Mouse (Mus musculus): ENCODE data around the gene Olfr961. TPM values are rescaled to one million over a fixed set of nuclear protein-coding genes. Genes with fewer than 3 reads are reported as not detected.

Olfr961 gene
- not detected in 2 replicates for polyA plus RNA-seq (2014; fragmentation: Nextera tagmentation; extraction: Ambion mirVana)

- Histone ChIP-seq H3K9me3 (ENCODE audit: control insufficient read depth, low read length) (no peaks in the 10 kb centered on the region), H3K27me3 (ENCODE audit: control insufficient read depth, insufficient read depth, low read length) (no peaks in the 10 kb centered on the region), H3K4me1 (ENCODE audit: control insufficient read depth, insufficient read depth, low read length) (no peaks in the 10 kb centered on the region), H3K36me3 (ENCODE audit: control insufficient read depth, insufficient read depth, low read length) (no peaks in the 10 kb centered on the region), H3K4me2 (no peak within 1 kb of the TSS), H3K27ac (ENCODE audit: low read depth, low read length) (no peak within 1 kb of the TSS), H3K4me3 (ENCODE audit: low read depth, low read length) (no peak within 1 kb of the TSS), H3K9ac (ENCODE audit: low read length) (no peak within 1 kb of the TSS)
- ATAC-seq (ENCODE audit: low FRiP score) (no peak), DNase-seq (ENCODE audit: low spot score, missing footprints) (no peak)
Observed at GRCm38 (mm10) chr9:39644785-39645184, at the start of gene Olfr961. TSS of gene Olfr961 (plus strand) at chr9:39645085.

- H3K27me3 ChIP-seq (ENCODE audit: control insufficient read depth, insufficient read depth, low read length), result no peaks in the 10 kb centered on the region
- H3K4me3 ChIP-seq (ENCODE audit: low read depth, low read length), result peak overlapping the region; percentile 19
- H3K36me3 ChIP-seq (ENCODE audit: control insufficient read depth, insufficient read depth, low read length), result no peaks in the 10 kb centered on the region
- H3K27ac ChIP-seq (ENCODE audit: low read depth, low read length), result no peak overlapping the region
- ATAC-seq (ENCODE audit: low FRiP score) (peak; percentile 86), DNase-seq (ENCODE audit: low spot score, missing footprints) (peak; percentile 94)
- WGBS, result under 1% methylated on average over 18 of the region's 19 CpGs
- no peaks in the 10 kb centered on the region for H3K9me3 ChIP-seq (ENCODE audit: control insufficient read depth, low read length)
- peak overlapping the region; percentile 51 for H3K4me2 ChIP-seq
- no peaks in the 10 kb centered on the region for H3K4me1 ChIP-seq (ENCODE audit: control insufficient read depth, insufficient read depth, low read length)
- no peak overlapping the region for H3K9ac ChIP-seq (ENCODE audit: low read length)
Observed at GRCm38 (mm10) chr9:39602536-39603332, 42.2 kb upstream of the Olfr961 start.

GRCm38 (mm10) chr9:39603333-39603845, 41.5 kb upstream of the Olfr961 start:
- Histone ChIP-seq H3K27ac (ENCODE audit: low read depth, low read length) (no peak overlapping the region), H3K27me3 (ENCODE audit: control insufficient read depth, insufficient read depth, low read length) (no peaks in the 10 kb centered on the region), H3K9me3 (ENCODE audit: control insufficient read depth, low read length) (no peaks in the 10 kb centered on the region), H3K4me3 (ENCODE audit: low read depth, low read length) (peak overlapping the region; percentile 19), H3K9ac (ENCODE audit: low read length) (no peak overlapping the region), H3K36me3 (ENCODE audit: control insufficient read depth, insufficient read depth, low read length) (no peaks in the 10 kb centered on the region), H3K4me2 (peak overlapping the region; percentile 51), H3K4me1 (ENCODE audit: control insufficient read depth, insufficient read depth, low read length) (no peaks in the 10 kb centered on the region)
- 0% methylated on average over 9 of the region's 9 CpGs for WGBS
- DNase-seq (ENCODE audit: low spot score, missing footprints) (peak; percentile 94), ATAC-seq (ENCODE audit: low FRiP score) (peak; percentile 82)

GRCm38 (mm10) chr9:39603999-39604453, 40.9 kb upstream of the Olfr961 start, which contains the start of gene AW551984:
TSS of gene AW551984 (minus strand) at chr9:39604403.
- peak within 1 kb of the TSS; percentile 19 for H3K4me3 ChIP-seq (ENCODE audit: low read depth, low read length)
- no peaks in the 10 kb centered on the region for H3K4me1 ChIP-seq (ENCODE audit: control insufficient read depth, insufficient read depth, low read length)
- H3K27me3 ChIP-seq (ENCODE audit: control insufficient read depth, insufficient read depth, low read length), result no peaks in the 10 kb centered on the region
- H3K4me2 ChIP-seq, result peak within 1 kb of the TSS; percentile 51
- no peaks in the 10 kb centered on the region for H3K36me3 ChIP-seq (ENCODE audit: control insufficient read depth, insufficient read depth, low read length)
- no peak for DNase-seq (ENCODE audit: low spot score, missing footprints)
- H3K9me3 ChIP-seq (ENCODE audit: control insufficient read depth, low read length), result no peaks in the 10 kb centered on the region
- H3K27ac ChIP-seq (ENCODE audit: low read depth, low read length), result no peak within 1 kb of the TSS
- 0% methylated on average over 8 of the region's 8 CpGs for WGBS
- H3K9ac ChIP-seq (ENCODE audit: low read length), result peak within 1 kb of the TSS; percentile 36; the same call in 1 of the 2 replicates
- peak; percentile 70 for ATAC-seq (ENCODE audit: low FRiP score)

GRCm38 (mm10) chr9:39608497-39608896, 36.4 kb upstream of the Olfr961 start:
- H3K4me1 ChIP-seq (ENCODE audit: control insufficient read depth, insufficient read depth, low read length), result no peaks in the 10 kb centered on the region
- H3K9me3 ChIP-seq (ENCODE audit: control insufficient read depth, low read length), result no peaks in the 10 kb centered on the region
- DNase-seq (ENCODE audit: low spot score, missing footprints) (no peak), ATAC-seq (ENCODE audit: low FRiP score) (no peak)
- no peaks in the 10 kb centered on the region for H3K27me3 ChIP-seq (ENCODE audit: control insufficient read depth, insufficient read depth, low read length)
- no peak overlapping the region for H3K4me2 ChIP-seq
- no peak overlapping the region for H3K27ac ChIP-seq (ENCODE audit: low read depth, low read length)
- no peaks in the 10 kb centered on the region for H3K36me3 ChIP-seq (ENCODE audit: control insufficient read depth, insufficient read depth, low read length)
- no peak overlapping the region for H3K4me3 ChIP-seq (ENCODE audit: low read depth, low read length)
- H3K9ac ChIP-seq (ENCODE audit: low read length), result no peak overlapping the region

GRCm38 (mm10) chr9:39610355-39610754, 34.5 kb upstream of the Olfr961 start, which contains the start of gene Olfr148:
TSS of gene Olfr148 (plus strand) at chr9:39610655.
- no peaks in the 10 kb centered on the region for H3K4me1 ChIP-seq (ENCODE audit: control insufficient read depth, insufficient read depth, low read length)
- no peak within 1 kb of the TSS for H3K9ac ChIP-seq (ENCODE audit: low read length)
- no peak within 1 kb of the TSS for H3K4me3 ChIP-seq (ENCODE audit: low read depth, low read length)
- H3K27me3 ChIP-seq (ENCODE audit: control insufficient read depth, insufficient read depth, low read length), result no peaks in the 10 kb centered on the region
- H3K27ac ChIP-seq (ENCODE audit: low read depth, low read length), result no peak within 1 kb of the TSS
- H3K4me2 ChIP-seq, result no peak within 1 kb of the TSS
- H3K36me3 ChIP-seq (ENCODE audit: control insufficient read depth, insufficient read depth, low read length), result no peaks in the 10 kb centered on the region
- WGBS, result 70% methylated on average over 3 of the region's 3 CpGs
- ATAC-seq (ENCODE audit: low FRiP score) (no peak), DNase-seq (ENCODE audit: low spot score, missing footprints) (no peak)
- no peaks in the 10 kb centered on the region for H3K9me3 ChIP-seq (ENCODE audit: control insufficient read depth, low read length)

GRCm38 (mm10) chr9:39611953-39612352, 32.9 kb upstream of the Olfr961 start:
- Histone ChIP-seq H3K4me2 (no peak overlapping the region), H3K27ac (ENCODE audit: low read depth, low read length) (no peak overlapping the region), H3K4me1 (ENCODE audit: control insufficient read depth, insufficient read depth, low read length) (no peaks in the 10 kb centered on the region), H3K9ac (ENCODE audit: low read length) (no peak overlapping the region), H3K4me3 (ENCODE audit: low read depth, low read length) (no peak overlapping the region), H3K36me3 (ENCODE audit: control insufficient read depth, insufficient read depth, low read length) (no peaks in the 10 kb centered on the region), H3K27me3 (ENCODE audit: control insufficient read depth, insufficient read depth, low read length) (no peaks in the 10 kb centered on the region), H3K9me3 (ENCODE audit: control insufficient read depth, low read length) (no peaks in the 10 kb centered on the region)
- 63% methylated on average over 1 of the region's 1 CpGs for WGBS
- DNase-seq (ENCODE audit: low spot score, missing footprints) (no peak), ATAC-seq (ENCODE audit: low FRiP score) (0 out of 2 replicates have a peak, but pooled peaks have one; percentile 61)

- DNase-seq (ENCODE audit: low spot score, missing footprints) (no peak), ATAC-seq (ENCODE audit: low FRiP score) (no peak)
- Histone ChIP-seq H3K4me3 (ENCODE audit: low read depth, low read length) (no peak within 1 kb of the TSS), H3K36me3 (ENCODE audit: control insufficient read depth, insufficient read depth, low read length) (no peaks in the 10 kb centered on the region), H3K4me1 (ENCODE audit: control insufficient read depth, insufficient read depth, low read length) (no peaks in the 10 kb centered on the region), H3K27ac (ENCODE audit: low read depth, low read length) (no peak within 1 kb of the TSS), H3K9me3 (ENCODE audit: control insufficient read depth, low read length) (no peaks in the 10 kb centered on the region), H3K9ac (ENCODE audit: low read length) (no peak within 1 kb of the TSS), H3K27me3 (ENCODE audit: control insufficient read depth, insufficient read depth, low read length) (no peaks in the 10 kb centered on the region), H3K4me2 (no peak within 1 kb of the TSS)
- WGBS, result 56% methylated on average over 1 of the region's 1 CpGs
Observed at GRCm38 (mm10) chr9:39621073-39621472, 23.8 kb upstream of the Olfr961 start, which contains the start of gene Olfr960. TSS of gene Olfr960 (plus strand) at chr9:39621373.

- 88% methylated on average over 3 of the region's 3 CpGs for WGBS
- Histone ChIP-seq H3K27ac (ENCODE audit: low read depth, low read length) (no peak overlapping the region), H3K36me3 (ENCODE audit: control insufficient read depth, insufficient read depth, low read length) (no peaks in the 10 kb centered on the region), H3K9me3 (ENCODE audit: control insufficient read depth, low read length) (no peaks in the 10 kb centered on the region), H3K4me1 (ENCODE audit: control insufficient read depth, insufficient read depth, low read length) (no peaks in the 10 kb centered on the region), H3K4me2 (no peak overlapping the region), H3K9ac (ENCODE audit: low read length) (no peak overlapping the region), H3K27me3 (ENCODE audit: control insufficient read depth, insufficient read depth, low read length) (no peaks in the 10 kb centered on the region), H3K4me3 (ENCODE audit: low read depth, low read length) (no peak overlapping the region)
- DNase-seq (ENCODE audit: low spot score, missing footprints) (no peak), ATAC-seq (ENCODE audit: low FRiP score) (no peak)
Observed at GRCm38 (mm10) chr9:39623783-39624182, 21.1 kb upstream of the Olfr961 start.

Measured in midbrain, embryonic 11.5 days (tissue).